Mouse (Mus musculus) MEL (cell line): Measurements from ENCODE around the gene Cd82. TPM values are rescaled to one million over a fixed set of nuclear protein-coding genes. Genes with fewer than 3 reads are reported as not detected.

Source experiments
- DNase-seq: peaks from one replicate; pipeline ENCODE4 v3.0.0; 2011; ENCODE audit warnings: low read depth, low spot score
- H3K27ac ChIP-seq: 2 replicates; pipeline ENCODE4 v1.5.1; 2012; ENCODE audit warnings: low read depth, mild to moderate bottlenecking, control low read depth, low read length, moderate library complexity; ENCODE audit not compliant: control insufficient read depth
- H3K27me3 ChIP-seq, 2 experiments: fragments of 150-350 bp in 1 of 2; sonication (generic) in 1 of 2; 2 replicates each; pipeline ENCODE4 v1.6.1; 2012; ENCODE audit warnings: low read length in 2 of 2, mild to moderate bottlenecking in 2 of 2, improper control_type of control experiment in 1 of 2, moderate library complexity in 1 of 2; ENCODE audit not compliant: insufficient read depth in 2 of 2, control insufficient read depth in 1 of 2
- H3K36me3 ChIP-seq, 2 experiments: 2 replicates each; pipeline ENCODE4 v1.6.1; 2012 to 2014; ENCODE audit warnings: low read length in 2 of 2, improper control_type of control experiment in 1 of 2, inconsistent platforms in 1 of 2, mild to moderate bottlenecking in 1 of 2; ENCODE audit not compliant: insufficient read depth in 2 of 2, control insufficient read depth in 1 of 2
- H3K4me1 ChIP-seq, 2 experiments: fragments of 150-350 bp in 1 of 2; sonication (generic) in 1 of 2; 2 replicates each; pipeline ENCODE4 v1.6.1; 2012; ENCODE audit warnings: low read length in 2 of 2, improper control_type of control experiment in 1 of 2, mild to moderate bottlenecking in 1 of 2; ENCODE audit not compliant: insufficient read depth in 2 of 2, control insufficient read depth in 1 of 2
- H3K4me3 ChIP-seq, 2 experiments: fragments of 150-350 bp in 1 of 2; sonication (generic) in 1 of 2; 2 replicates each; pipeline ENCODE4 v1.5.1; 2012; ENCODE audit warnings: low read depth in 2 of 2, low read length in 2 of 2, mild to moderate bottlenecking in 2 of 2, moderate library complexity in 2 of 2, control low read depth in 1 of 2, improper control_type of control experiment in 1 of 2; ENCODE audit not compliant: control insufficient read depth in 1 of 2, insufficient read depth in 1 of 2
- H3K79me2 ChIP-seq: 2 replicates; pipeline ENCODE4 v1.6.1; 2012; ENCODE audit warnings: mild to moderate bottlenecking, low read length, moderate library complexity; ENCODE audit not compliant: control insufficient read depth, poor library complexity, insufficient read depth
- H3K9ac ChIP-seq: 2 replicates; pipeline ENCODE4 v1.6.1; 2012; ENCODE audit warnings: low read depth, mild to moderate bottlenecking, control low read depth, low read length, moderate library complexity; ENCODE audit not compliant: control insufficient read depth, poor library complexity, severe bottlenecking
- H3K9me3 ChIP-seq: fragments of 150-350 bp; sonication (generic); replicated peaks from 2 replicates; pipeline ENCODE4 v1.6.1; 2012; ENCODE audit warnings: mild to moderate bottlenecking, low read length, improper control_type of control experiment, moderate library complexity; ENCODE audit not compliant: insufficient read depth
- E2F4 ChIP-seq: IDR thresholded peaks from 2 replicates; pipeline ENCODE4 v1.6.1; 2011; ENCODE audit warnings: low read depth, low read length, improper control_type of control experiment, borderline replicate concordance
- ELF1 ChIP-seq: IDR thresholded peaks from 2 replicates; pipeline ENCODE4 v1.6.1; 2014; ENCODE audit warnings: low read depth, mild to moderate bottlenecking, inconsistent platforms, low read length, improper control_type of control experiment, moderate library complexity
- EP300 ChIP-seq, 2 experiments: IDR thresholded peaks; 2 replicates each; pipeline ENCODE4 v1.6.1; 2011; ENCODE audit warnings: improper control_type of control experiment in 2 of 2, low read length in 2 of 2, low read depth in 1 of 2, mild to moderate bottlenecking in 1 of 2
- GABPA ChIP-seq: IDR thresholded peaks from 2 replicates; pipeline ENCODE4 v1.6.1; 2012; ENCODE audit warnings: low read depth, mild to moderate bottlenecking, inconsistent platforms, low read length, improper control_type of control experiment, moderate library complexity
- GATA1 ChIP-seq: IDR thresholded peaks from 2 replicates; pipeline ENCODE4 v1.6.1; 2011; ENCODE audit warnings: low read depth, low read length, improper control_type of control experiment
- JUND ChIP-seq: IDR thresholded peaks from 2 replicates; pipeline ENCODE4 v1.6.1; 2011; ENCODE audit warnings: low read depth, mild to moderate bottlenecking, improper control_type of control experiment, low read length
- MEF2A ChIP-seq: IDR thresholded peaks from 2 replicates; pipeline ENCODE4 v1.6.1; 2014; ENCODE audit warnings: low read depth, mild to moderate bottlenecking, inconsistent platforms, low read length, improper control_type of control experiment; ENCODE audit not compliant: poor library complexity, insufficient replicate concordance, severe bottlenecking; ENCODE audit errors: extremely low read depth
- MYB ChIP-seq: IDR thresholded peaks from 2 replicates; pipeline ENCODE4 v1.6.1; 2011; ENCODE audit warnings: mild to moderate bottlenecking, low read depth, low read length, improper control_type of control experiment
- MYC ChIP-seq: IDR thresholded peaks from 2 replicates; pipeline ENCODE4 v1.6.1; 2011; ENCODE audit warnings: low read depth, mild to moderate bottlenecking, low read length, improper control_type of control experiment, moderate library complexity
- POLR2A ChIP-seq, 2 experiments: IDR thresholded peaks; 2 replicates each; pipeline ENCODE4 v1.6.1; 2011 to 2012; ENCODE audit warnings: low read length in 2 of 2, mild to moderate bottlenecking in 2 of 2, control low read depth in 1 of 2, improper control_type of control experiment in 1 of 2, low read depth in 1 of 2, moderate library complexity in 1 of 2; ENCODE audit not compliant: control insufficient read depth in 1 of 2, insufficient read depth in 1 of 2, poor library complexity in 1 of 2
- RAD21 ChIP-seq: IDR thresholded peaks from 2 replicates; pipeline ENCODE4 v1.6.1; 2011; ENCODE audit warnings: mild to moderate bottlenecking, low read depth, low read length, improper control_type of control experiment
- RCOR1 ChIP-seq: IDR thresholded peaks from 2 replicates; pipeline ENCODE4 v1.6.1; 2012; ENCODE audit warnings: low read depth, mild to moderate bottlenecking, inconsistent platforms, low read length, improper control_type of control experiment
- TBP ChIP-seq: IDR thresholded peaks from 2 replicates; pipeline ENCODE4 v1.8.0; 2011; ENCODE audit warnings: low read depth, low read length, improper control_type of control experiment
- ZNF384 ChIP-seq: IDR thresholded peaks from 2 replicates; pipeline ENCODE4 v1.6.1; 2012; ENCODE audit warnings: low read depth, mild to moderate bottlenecking, inconsistent platforms, low read length, improper control_type of control experiment
- polyA plus RNA-seq, 2 experiments: library from polyadenylated mRNA; stranded (reverse) in 1 of 2; unstranded in 1 of 2; fragments of >175 nt in 1 of 2; fragments of >200 nt in 1 of 2; gene quantifications; 2 replicates each; pipeline versions ENCODE4 v1.2.1 to v1.2.4; 2012; ENCODE audit warnings: low replicate concordance in 2 of 2, low read depth in 1 of 2; ENCODE audit not compliant: insufficient read length in 2 of 2, insufficient read depth in 1 of 2, missing spikeins in 1 of 2
- total RNA-seq: library from RNA; depleted of rRNA; stranded (reverse); fragments of 300-350 nt; gene quantifications from 2 replicates; pipeline ENCODE4 v1.2.3, GENCODE M21; 2012

Gene Cd82
- total and polyA plus RNA-seq, 3 experiments = 37.6 to 59.7 TPM; not detected in 1

- H3K27me3 ChIP-seq = no peaks in the 10 kb centered on the region
- TF ChIP-seq EP300 (IDR thresholded peaks at IDR 0.05; ENCODE audit: low read depth in 1 of 2, low read length in 2 of 2) = 0 out of 4 replicates have a peak, but pooled peaks of 1 of the 2 experiments have one; percentile 11
- peak; percentile 43; the same call in 1 of the 2 replicates for TF ChIP-seq TBP
- 0 out of 2 replicates have a peak, but pooled peaks have one; percentile 44 for TF ChIP-seq MYC
- peak; percentile 39; the same call in 1 of the 2 replicates for TF ChIP-seq GATA1
- no peak for TF ChIP-seq RAD21
- H3K9ac ChIP-seq = no peak overlapping the region
- H3K9me3 ChIP-seq = no peaks in the 10 kb centered on the region
- H3K4me1 ChIP-seq = peaks cover 6 to 20% of the 10 kb centered on the region in 2 experiments
- no peak overlapping the region for H3K4me3 ChIP-seq
- H3K36me3 ChIP-seq = peaks cover 0 to 16% of the 10 kb centered on the region in 2 experiments; a peak in 3 of 4 replicates
- DNase-seq = peak; percentile 84
- H3K79me2 ChIP-seq = no peaks in the 10 kb centered on the region
- H3K27ac ChIP-seq = no peak overlapping the region; the same call in 1 of the 2 replicates
Observed at GRCm38 (mm10) chr2:93428004-93428531, 34.9 kb downstream of the Cd82 start.

- Histone ChIP-seq H3K4me3 (no peak overlapping the region), H3K4me1 (peaks cover 6 to 17% of the 10 kb centered on the region in 2 experiments), H3K9me3 (no peaks in the 10 kb centered on the region), H3K9ac (no peak overlapping the region), H3K36me3 (peaks cover 0 to 15% of the 10 kb centered on the region in 2 experiments; a peak in 2 of 4 replicates), H3K79me2 (no peaks in the 10 kb centered on the region), H3K27ac (no peak overlapping the region), H3K27me3 (no peaks in the 10 kb centered on the region)
- no peak for TF ChIP-seq ZNF384
- no peak for TF ChIP-seq E2F4
- no peak for TF ChIP-seq MEF2A
- no peak for TF ChIP-seq GABPA
- TF ChIP-seq POLR2A (IDR thresholded peaks at IDR 0.05; ENCODE audit: control insufficient read depth in 1 of 2, insufficient read depth in 1 of 2, low read depth in 1 of 2, low read length in 2 of 2, poor library complexity in 1 of 2) = no peak
- no peak for TF ChIP-seq RCOR1
- TF ChIP-seq MYB = no peak
- TF ChIP-seq RAD21 = no peak
- TF ChIP-seq TBP = no peak
- no peak for TF ChIP-seq JUND
- TF ChIP-seq ELF1 = no peak
- DNase-seq = no peak
Observed at GRCm38 (mm10) chr2:93427000-93427715, 35.8 kb downstream of the Cd82 start.
